Mouse (Mus musculus) frontal cortex, adult 2 months (tissue): ENCODE measurements around the gene Gm20388. TPM values are rescaled to one million over a fixed set of nuclear protein-coding genes. Genes with fewer than 3 reads are reported as not detected.
A peak's percentile ranks its signal among the peaks of the same experiment; 100 is the strongest.

Experiments
- DNase-seq, 2 experiments: peaks; one replicate each; pipeline ENCODE4 v3.0.0; 2022; ENCODE audit warnings: low spot score in 1 of 2; ENCODE audit errors: extremely low spot score in 1 of 2
- polyA plus RNA-seq: library from polyadenylated mRNA; depleted of rRNA; stranded (reverse); fragments of >200 nt; gene quantifications from 2 replicates; pipeline ENCODE4 v1.2.3, GENCODE M21; 2012

Gene Gm20388
- polyA plus RNA-seq, 1 experiment: 22.2 TPM

- DNase-seq: no peak
Observed at GRCm38 (mm10) chr8:120728488-120729160, 818.0 kb downstream of the Gm20388 start.

- no peak for DNase-seq
Observed at GRCm38 (mm10) chr8:120731582-120731981, 820.9 kb downstream of the Gm20388 start.

GRCm38 (mm10) chr8:120732068-120732467 is 821.4 kb downstream of the Gm20388 start:
- no peak for DNase-seq

GRCm38 (mm10) chr8:120735770-120736481 is 825.3 kb downstream of the Gm20388 start, which contains the start of gene Irf8:
Gene Irf8 (plus strand): TSS chr8:120736358.
- peak; percentile 20 to 80 for DNase-seq

- DNase-seq: no peak
Observed at GRCm38 (mm10) chr8:120736486-120736885, 825.8 kb downstream of the Gm20388 start.

GRCm38 (mm10) chr8:120737166-120737565 is 826.5 kb downstream of the Gm20388 start:
- DNase-seq: no peak

GRCm38 (mm10) chr8:120738771-120739170 is 828.1 kb downstream of the Gm20388 start:
- no peak for DNase-seq

GRCm38 (mm10) chr8:120739526-120739925 is 828.9 kb downstream of the Gm20388 start:
- no peak for DNase-seq

- no peak for DNase-seq
Observed at GRCm38 (mm10) chr8:120740579-120740978, 829.9 kb downstream of the Gm20388 start.

- no peak for DNase-seq
Observed at GRCm38 (mm10) chr8:120741001-120741400, 830.4 kb downstream of the Gm20388 start.

GRCm38 (mm10) chr8:120741815-120742530 is 831.3 kb downstream of the Gm20388 start:
- DNase-seq: no peak

- no peak for DNase-seq
Observed at GRCm38 (mm10) chr8:120743149-120743897, 832.7 kb downstream of the Gm20388 start.

GRCm38 (mm10) chr8:120743898-120744290 is 833.3 kb downstream of the Gm20388 start:
- DNase-seq: no peak

- no peak for DNase-seq
Observed at GRCm38 (mm10) chr8:120744448-120744847, 833.8 kb downstream of the Gm20388 start.

GRCm38 (mm10) chr8:120745226-120745625 is 834.6 kb downstream of the Gm20388 start:
- no peak for DNase-seq

- no peak for DNase-seq
Observed at GRCm38 (mm10) chr8:120746007-120746701, 835.5 kb downstream of the Gm20388 start.

- DNase-seq: no peak
Observed at GRCm38 (mm10) chr8:120747286-120747685, 836.6 kb downstream of the Gm20388 start.

- no peak for DNase-seq
Observed at GRCm38 (mm10) chr8:120750616-120751015, 840.0 kb downstream of the Gm20388 start.

- no peak for DNase-seq
Observed at GRCm38 (mm10) chr8:120751226-120752081, 840.8 kb downstream of the Gm20388 start.
